Mouse (Mus musculus) hindbrain, embryonic 11.5 days (tissue): Measurements from ENCODE around the gene Cacna1e. TPM values are rescaled to one million over a fixed set of nuclear protein-coding genes. Genes with fewer than 3 reads are reported as not detected.

ENCODE experiments used
- ATAC-seq: fragments of 200-750 bp; cut with Nextera tagmentation; 2 replicates; pipeline ENCODE4 v1.8.0; 2017; ENCODE audit warnings: mild to moderate bottlenecking, moderate TSS enrichment, moderate library complexity; ENCODE audit not compliant: low FRiP score
- DNase-seq: peaks from one replicate; pipeline ENCODE4 v3.0.0-alpha.2; 2015; ENCODE audit warnings: low spot score
- H3K27ac ChIP-seq: fragments of 300-500 bp; sonication (generic); 2 replicates; pipeline ENCODE4 v1.5.1; 2014; ENCODE audit warnings: mild to moderate bottlenecking, low read depth, low read length
- H3K27me3 ChIP-seq: fragments of 300-500 bp; sonication (generic); 2 replicates; pipeline ENCODE4 v1.6.1; 2014; ENCODE audit warnings: mild to moderate bottlenecking, low read length, moderate library complexity, mixed read lengths; ENCODE audit not compliant: control insufficient read depth, insufficient read depth
- H3K36me3 ChIP-seq: fragments of 300-500 bp; sonication (generic); 2 replicates; pipeline ENCODE4 v1.6.1; 2014; ENCODE audit warnings: mild to moderate bottlenecking, low read length, moderate library complexity, mixed read lengths; ENCODE audit not compliant: control insufficient read depth, insufficient read depth
- H3K4me1 ChIP-seq: fragments of 300-500 bp; sonication (generic); replicated peaks from 2 replicates; pipeline ENCODE4 v1.6.1; 2014; ENCODE audit warnings: low read length, mixed read lengths; ENCODE audit not compliant: control insufficient read depth, insufficient read depth
- H3K4me2 ChIP-seq: fragments of 300-500 bp; sonication (generic); replicated peaks from 2 replicates; pipeline ENCODE4 v1.6.1; 2014; ENCODE audit warnings: mild to moderate bottlenecking, low read depth, low read length
- H3K4me3 ChIP-seq: fragments of 300-500 bp; sonication (generic); 2 replicates; pipeline ENCODE4 v1.5.1; 2014; ENCODE audit warnings: low read depth, low read length
- H3K9ac ChIP-seq: fragments of 300-500 bp; sonication (generic); 2 replicates; pipeline ENCODE4 v1.6.1; 2014; ENCODE audit warnings: low read depth, low read length
- H3K9me3 ChIP-seq: fragments of 300-500 bp; sonication (generic); 2 replicates; pipeline ENCODE4 v1.6.1; 2016; ENCODE audit warnings: low read length; ENCODE audit not compliant: control insufficient read depth
- WGBS: fragments of 180-500 bp; shearing (Covaris S2); extraction: QIAGEN DNeasy Blood & Tissue Kit; methylation state at CpG from one replicate; pipeline ENCODE4 v1.1.7; 2014; 5-methylcytosine and 5-hydroxymethylcytosine counted together
- polyA plus RNA-seq: library from polyadenylated mRNA; unstranded; fragments of >200 nt; fragmentation: Nextera tagmentation; extraction: Ambion mirVana; gene quantifications from 2 replicates; pipeline ENCODE4 v1.2.1, GENCODE M21; 2014

Cacna1e gene
- polyA plus RNA-seq, 1 experiment from 2014 or later = 3.9 TPM

GRCm38 (mm10) chr1:154476671-154477070 lies 407.6 kb downstream of the Cacna1e start:
- Histone ChIP-seq H3K9me3 (no peaks in the 10 kb centered on the region), H3K4me2 (no peak overlapping the region), H3K4me1 (no peaks in the 10 kb centered on the region), H3K4me3 (no peak overlapping the region), H3K27ac (no peak overlapping the region), H3K9ac (no peak overlapping the region), H3K36me3 (no peaks in the 10 kb centered on the region), H3K27me3 (no peaks in the 10 kb centered on the region)
- ATAC-seq = no peak
- no peak for DNase-seq
- 71% methylated on average over 2 of the region's 2 CpGs for WGBS

- Histone ChIP-seq H3K4me3 (no peak overlapping the region), H3K9ac (no peak overlapping the region), H3K9me3 (no peaks in the 10 kb centered on the region), H3K4me2 (no peak overlapping the region), H3K36me3 (no peaks in the 10 kb centered on the region), H3K27ac (no peak overlapping the region), H3K27me3 (no peaks in the 10 kb centered on the region), H3K4me1 (no peaks in the 10 kb centered on the region)
- DNase-seq (no peak), ATAC-seq (no peak)
- WGBS = 88% methylated on average over 2 of the region's 2 CpGs
These were observed 408.6 kb downstream of the Cacna1e start for GRCm38 (mm10) chr1:154475706-154476105.

GRCm38 (mm10) chr1:154474156-154474555 lies 410.1 kb downstream of the Cacna1e start:
- no peaks in the 10 kb centered on the region for H3K9me3 ChIP-seq

GRCm38 (mm10) chr1:154467265-154467664 lies 417.0 kb downstream of the Cacna1e start:
- DNase-seq = no peak
- H3K36me3 ChIP-seq = no peaks in the 10 kb centered on the region
- H3K4me1 ChIP-seq = no peaks in the 10 kb centered on the region
- no peaks in the 10 kb centered on the region for H3K9me3 ChIP-seq
- no peak for ATAC-seq
- H3K27ac ChIP-seq = no peak overlapping the region
- no peak overlapping the region for H3K9ac ChIP-seq
- no peak overlapping the region for H3K4me2 ChIP-seq
- H3K4me3 ChIP-seq = no peak overlapping the region
- WGBS = 85% methylated on average over 3 of the region's 3 CpGs
- H3K27me3 ChIP-seq = no peaks in the 10 kb centered on the region

More at GRCm38 (mm10) chr1:154474156-154474555, 410.1 kb downstream of the Cacna1e start:
- 79% methylated on average over 4 of the region's 4 CpGs for WGBS
- no peaks in the 10 kb centered on the region for H3K36me3 ChIP-seq
- no peaks in the 10 kb centered on the region for H3K27me3 ChIP-seq
- no peak overlapping the region for H3K4me3 ChIP-seq
- H3K27ac ChIP-seq = no peak overlapping the region
- no peak overlapping the region for H3K9ac ChIP-seq
- no peak overlapping the region for H3K4me2 ChIP-seq
- no peaks in the 10 kb centered on the region for H3K4me1 ChIP-seq
- DNase-seq (no peak), ATAC-seq (no peak)

GRCm38 (mm10) chr1:154461521-154461920 lies 422.8 kb downstream of the Cacna1e start:
- no peak for DNase-seq
- no peaks in the 10 kb centered on the region for H3K36me3 ChIP-seq
- H3K9ac ChIP-seq = no peak overlapping the region
- H3K4me1 ChIP-seq = no peaks in the 10 kb centered on the region
- 83% methylated on average over 5 of the region's 5 CpGs for WGBS
- H3K9me3 ChIP-seq = no peaks in the 10 kb centered on the region
- no peak overlapping the region for H3K4me3 ChIP-seq
- no peak overlapping the region for H3K27ac ChIP-seq
- no peaks in the 10 kb centered on the region for H3K27me3 ChIP-seq
- H3K4me2 ChIP-seq = no peak overlapping the region
- no peak for ATAC-seq

- Histone ChIP-seq H3K27ac (no peak overlapping the region), H3K9ac (no peak overlapping the region), H3K4me1 (no peaks in the 10 kb centered on the region), H3K4me3 (no peak overlapping the region), H3K4me2 (no peak overlapping the region), H3K9me3 (no peaks in the 10 kb centered on the region), H3K36me3 (no peaks in the 10 kb centered on the region), H3K27me3 (no peaks in the 10 kb centered on the region)
- ATAC-seq (no peak), DNase-seq (no peak)
- 86% methylated on average over 7 of the region's 7 CpGs for WGBS
These were observed 424.2 kb downstream of the Cacna1e start for GRCm38 (mm10) chr1:154460067-154460466.

GRCm38 (mm10) chr1:154458601-154459000 lies 425.7 kb downstream of the Cacna1e start:
- Histone ChIP-seq H3K27ac (no peak overlapping the region), H3K9ac (no peak overlapping the region), H3K9me3 (no peaks in the 10 kb centered on the region), H3K4me1 (no peaks in the 10 kb centered on the region), H3K4me2 (no peak overlapping the region), H3K27me3 (no peaks in the 10 kb centered on the region), H3K4me3 (no peak overlapping the region), H3K36me3 (no peaks in the 10 kb centered on the region)
- DNase-seq (no peak), ATAC-seq (no peak)
- WGBS = 95% methylated on average over 2 of the region's 2 CpGs

GRCm38 (mm10) chr1:154450799-154451198 lies 433.5 kb downstream of the Cacna1e start:
- 82% methylated on average over 3 of the region's 3 CpGs for WGBS
- Histone ChIP-seq H3K36me3 (no peaks in the 10 kb centered on the region), H3K27me3 (no peaks in the 10 kb centered on the region), H3K4me1 (no peaks in the 10 kb centered on the region), H3K27ac (no peak overlapping the region), H3K4me3 (no peak overlapping the region), H3K4me2 (no peak overlapping the region), H3K9ac (no peak overlapping the region), H3K9me3 (no peaks in the 10 kb centered on the region)
- no peak for ATAC-seq
- DNase-seq = no peak

GRCm38 (mm10) chr1:154446456-154446855 lies 437.8 kb downstream of the Cacna1e start:
- 40% methylated on average over 3 of the region's 3 CpGs for WGBS
- no peak for ATAC-seq
- Histone ChIP-seq H3K36me3 (no peaks in the 10 kb centered on the region), H3K4me2 (no peak overlapping the region), H3K9me3 (no peaks in the 10 kb centered on the region), H3K27ac (no peak overlapping the region), H3K4me3 (no peak overlapping the region), H3K27me3 (no peaks in the 10 kb centered on the region), H3K4me1 (no peaks in the 10 kb centered on the region), H3K9ac (no peak overlapping the region)
- DNase-seq = peak; percentile 1
